Comparison of ENCODE assay signal across 10 mouse cellular contexts in genomic region chr4:117373324-117374077, GRCm38 (mm10).
DNase-seq lines count a peak whose midpoint lies in the region; ATAC-seq lines count a peak whose summit lies in the region.
"Had no signal": no experiment of that assay in that cellular context is flagged by ENCODE, and none has a peak within 500 bp of the region (broad histone marks: within the 10 kb centered on the region; RNA-seq: fewer than 3 reads in every experiment).

No protein-coding gene starts in this region.

- WGBS in heart, embryonic 12.5 days = 12% methylated on average over 13 of the region's 16 CpGs
- 3% methylated on average over 12 of the region's 16 CpGs for WGBS in forebrain, embryonic 15.5 days
- 1% methylated on average over 16 of the region's 16 CpGs for WGBS in midbrain, embryonic 10.5 days

- ATAC-seq in heart, embryonic 12.5 days (ENCODE audit: insufficient number of reproducible peaks, low FRiP score) = peak; percentile 62
- ATAC-seq in forebrain, embryonic 15.5 days (replicated peaks) = peak; percentile 86
- no peak for ATAC-seq in monocyte, adult 5-6 weeks (replicated peaks; ENCODE audit: insufficient number of reproducible peaks, low FRiP score, low TSS enrichment, poor library complexity, severe bottlenecking)

- intact Hi-C loops in gastrocnemius, postnatal 36 days (cut with DNase I) = no loop called here

- peaks cover 39% of the 10 kb centered on the region for H3K27me3 ChIP-seq in heart, embryonic 12.5 days (replicated peaks)
- H3K27me3 ChIP-seq in forebrain, embryonic 15.5 days = no peaks in the 10 kb centered on the region
- H3K27me3 ChIP-seq in midbrain, embryonic 10.5 days (ENCODE audit: low read depth, poor library complexity, severe bottlenecking) = peaks cover 98% of the 10 kb centered on the region

- H3K9ac ChIP-seq in heart, embryonic 12.5 days = peak overlapping the region; percentile 17; the same call in 1 of the 2 replicates
- 0 out of 2 replicates have a peak overlapping the region, but pooled peaks have one; percentile 17 for H3K9ac ChIP-seq in forebrain, embryonic 15.5 days (replicated peaks)

- H3K4me2 ChIP-seq in heart, embryonic 12.5 days = peak overlapping the region; percentile 54
- peak overlapping the region; percentile 39 for H3K4me2 ChIP-seq in forebrain, embryonic 15.5 days (replicated peaks)

- H3K4me1 ChIP-seq in heart, embryonic 12.5 days (replicated peaks) = peaks cover 22% of the 10 kb centered on the region
- H3K4me1 ChIP-seq in forebrain, embryonic 15.5 days = peaks cover 22% of the 10 kb centered on the region
- peaks cover 81% of the 10 kb centered on the region for H3K4me1 ChIP-seq in midbrain, embryonic 10.5 days

- DNase-seq in heart, postnatal 4 days = no peak
- DNase-seq in ES-CJ7 (ENCODE audit: low read depth, low spot score) = peak; percentile 99
- DNase-seq in midbrain, embryonic 10.5 days (ENCODE audit: low spot score) = peak; percentile 92
- no peak for DNase-seq in c-Kit-positive CD71-positive TER-119-positive erythroid progenitor cells, embryonic 14.5 days (ENCODE audit: low spot score)
- no peak for DNase-seq in gastrocnemius, postnatal 36 days
- DNase-seq: heart, adult 18-20 months; lung, postnatal 14 days had no signal

- H3K9me3 ChIP-seq in heart, embryonic 12.5 days (replicated peaks) = no peaks in the 10 kb centered on the region
- no peaks in the 10 kb centered on the region for H3K9me3 ChIP-seq in forebrain, embryonic 15.5 days
- 0 out of 2 replicates have a peak, but pooled peaks cover under 1% of the 10 kb centered on the region for H3K9me3 ChIP-seq in midbrain, embryonic 10.5 days (replicated peaks)

- peak overlapping the region; percentile 17; the same call in 1 of the 2 replicates for H3K4me3 ChIP-seq in heart, embryonic 12.5 days
- H3K4me3 ChIP-seq in forebrain, embryonic 15.5 days = peak overlapping the region; percentile 20
- peak overlapping the region; percentile 41 for H3K4me3 ChIP-seq in midbrain, embryonic 10.5 days

- no peaks in the 10 kb centered on the region for H3K36me3 ChIP-seq in heart, embryonic 12.5 days
- H3K36me3 ChIP-seq in forebrain, embryonic 15.5 days = no peaks in the 10 kb centered on the region
- H3K36me3 ChIP-seq in midbrain, embryonic 10.5 days = 0 out of 2 replicates have a peak, but pooled peaks cover 6% of the 10 kb centered on the region

- no peak overlapping the region for H3K27ac ChIP-seq in heart, embryonic 12.5 days (ENCODE audit: poor library complexity, severe bottlenecking)
- 0 out of 2 replicates have a peak overlapping the region, but pooled peaks have one; percentile 12 for H3K27ac ChIP-seq in forebrain, embryonic 15.5 days (replicated peaks)
- peak overlapping the region; percentile 82 for H3K27ac ChIP-seq in midbrain, embryonic 10.5 days (replicated peaks)

Comparison
In these comparisons a context has a peak if more than half of its experiments do, and no peak if none do; other contexts are left out.
1. DNase-seq: peak in ES-CJ7 (single experiment) and midbrain, embryonic 10.5 days (single experiment); none in heart, postnatal 4 days (single experiment), c-Kit-positive CD71-positive TER-119-positive erythroid progenitor cells, embryonic 14.5 days (single experiment) and gastrocnemius, postnatal 36 days (0 of 2).
2. Peak in every context shown above with its lines, with median percentiles within 50 percentile points of each other: H3K4me3 ChIP-seq.